Mouse (Mus musculus) MEL (cell line): ENCODE results near the gene Dapp1. TPM values are rescaled to one million over a fixed set of nuclear protein-coding genes. Genes with fewer than 3 reads are reported as not detected.

Source experiments
- DNase-seq: peaks from one replicate; pipeline ENCODE4 v3.0.0; 2011; ENCODE audit warnings: low read depth, low spot score
- H3K27ac ChIP-seq: 2 replicates; pipeline ENCODE4 v1.5.1; 2012; ENCODE audit warnings: low read depth, mild to moderate bottlenecking, control low read depth, low read length, moderate library complexity; ENCODE audit not compliant: control insufficient read depth
- H3K27me3 ChIP-seq, 2 experiments: fragments of 150-350 bp in 1 of 2; sonication (generic) in 1 of 2; 2 replicates each; pipeline ENCODE4 v1.6.1; 2012; ENCODE audit warnings: low read length in 2 of 2, mild to moderate bottlenecking in 2 of 2, improper control_type of control experiment in 1 of 2, moderate library complexity in 1 of 2; ENCODE audit not compliant: insufficient read depth in 2 of 2, control insufficient read depth in 1 of 2
- H3K36me3 ChIP-seq, 2 experiments: 2 replicates each; pipeline ENCODE4 v1.6.1; 2012 to 2014; ENCODE audit warnings: low read length in 2 of 2, improper control_type of control experiment in 1 of 2, inconsistent platforms in 1 of 2, mild to moderate bottlenecking in 1 of 2; ENCODE audit not compliant: insufficient read depth in 2 of 2, control insufficient read depth in 1 of 2
- H3K4me1 ChIP-seq, 2 experiments: fragments of 150-350 bp in 1 of 2; sonication (generic) in 1 of 2; 2 replicates each; pipeline ENCODE4 v1.6.1; 2012; ENCODE audit warnings: low read length in 2 of 2, improper control_type of control experiment in 1 of 2, mild to moderate bottlenecking in 1 of 2; ENCODE audit not compliant: insufficient read depth in 2 of 2, control insufficient read depth in 1 of 2
- H3K4me3 ChIP-seq, 2 experiments: fragments of 150-350 bp in 1 of 2; sonication (generic) in 1 of 2; 2 replicates each; pipeline ENCODE4 v1.5.1; 2012; ENCODE audit warnings: low read depth in 2 of 2, low read length in 2 of 2, mild to moderate bottlenecking in 2 of 2, moderate library complexity in 2 of 2, control low read depth in 1 of 2, improper control_type of control experiment in 1 of 2; ENCODE audit not compliant: control insufficient read depth in 1 of 2, insufficient read depth in 1 of 2
- H3K79me2 ChIP-seq: 2 replicates; pipeline ENCODE4 v1.6.1; 2012; ENCODE audit warnings: mild to moderate bottlenecking, low read length, moderate library complexity; ENCODE audit not compliant: control insufficient read depth, poor library complexity, insufficient read depth
- H3K9ac ChIP-seq: 2 replicates; pipeline ENCODE4 v1.6.1; 2012; ENCODE audit warnings: low read depth, mild to moderate bottlenecking, control low read depth, low read length, moderate library complexity; ENCODE audit not compliant: control insufficient read depth, poor library complexity, severe bottlenecking
- H3K9me3 ChIP-seq: fragments of 150-350 bp; sonication (generic); replicated peaks from 2 replicates; pipeline ENCODE4 v1.6.1; 2012; ENCODE audit warnings: mild to moderate bottlenecking, low read length, improper control_type of control experiment, moderate library complexity; ENCODE audit not compliant: insufficient read depth
- CHD1 ChIP-seq: IDR thresholded peaks from 2 replicates; pipeline ENCODE4 v1.6.1; 2012; ENCODE audit warnings: low read depth, mild to moderate bottlenecking, inconsistent platforms, low read length, improper control_type of control experiment
- CTCF ChIP-seq, 3 experiments: IDR thresholded peaks in 2 of 3; conservative IDR thresholded peaks in 1 of 3; 2 replicates each; pipeline ENCODE4 v1.5.1; 2011 to 2012; ENCODE audit warnings: low read length in 3 of 3, low read depth in 2 of 3, mild to moderate bottlenecking in 2 of 3, improper control_type of control experiment in 1 of 3, inconsistent platforms in 1 of 3, mixed read lengths in 1 of 3, moderate library complexity in 1 of 3; ENCODE audit not compliant: control insufficient read depth in 1 of 3, insufficient read depth in 1 of 3, poor library complexity in 1 of 3, severe bottlenecking in 1 of 3
- ETS1 ChIP-seq: IDR thresholded peaks from 2 replicates; pipeline ENCODE4 v1.6.1; 2012; ENCODE audit warnings: low read depth, mild to moderate bottlenecking, inconsistent platforms, low read length, improper control_type of control experiment, moderate library complexity
- GABPA ChIP-seq: IDR thresholded peaks from 2 replicates; pipeline ENCODE4 v1.6.1; 2012; ENCODE audit warnings: low read depth, mild to moderate bottlenecking, inconsistent platforms, low read length, improper control_type of control experiment, moderate library complexity
- HCFC1 ChIP-seq: IDR thresholded peaks from 2 replicates; pipeline ENCODE4 v1.6.1; 2012; ENCODE audit warnings: low read depth, mild to moderate bottlenecking, inconsistent platforms, low read length, improper control_type of control experiment, moderate library complexity
- JUND ChIP-seq: IDR thresholded peaks from 2 replicates; pipeline ENCODE4 v1.6.1; 2011; ENCODE audit warnings: low read depth, mild to moderate bottlenecking, improper control_type of control experiment, low read length
- MAFK ChIP-seq: IDR thresholded peaks from 2 replicates; pipeline ENCODE4 v1.6.1; 2011; ENCODE audit warnings: low read depth, mild to moderate bottlenecking, low read length, improper control_type of control experiment, borderline replicate concordance
- MAX ChIP-seq: IDR thresholded peaks from 2 replicates; pipeline ENCODE4 v1.6.1; 2011; ENCODE audit warnings: low read length, improper control_type of control experiment
- MAZ ChIP-seq: IDR thresholded peaks from 2 replicates; pipeline ENCODE4 v1.6.1; 2012; ENCODE audit warnings: low read depth, mild to moderate bottlenecking, inconsistent platforms, low read length, improper control_type of control experiment
- MXI1 ChIP-seq: IDR thresholded peaks from 2 replicates; pipeline ENCODE4 v1.6.1; 2011; ENCODE audit warnings: mild to moderate bottlenecking, low read depth, low read length, improper control_type of control experiment
- MYC ChIP-seq: IDR thresholded peaks from 2 replicates; pipeline ENCODE4 v1.6.1; 2011; ENCODE audit warnings: low read depth, mild to moderate bottlenecking, low read length, improper control_type of control experiment, moderate library complexity
- NELFE ChIP-seq: IDR thresholded peaks from 2 replicates; pipeline ENCODE4 v1.6.1; 2011; ENCODE audit warnings: low read depth, low read length, improper control_type of control experiment
- RAD21 ChIP-seq: IDR thresholded peaks from 2 replicates; pipeline ENCODE4 v1.6.1; 2011; ENCODE audit warnings: mild to moderate bottlenecking, low read depth, low read length, improper control_type of control experiment
- RCOR1 ChIP-seq: IDR thresholded peaks from 2 replicates; pipeline ENCODE4 v1.6.1; 2012; ENCODE audit warnings: low read depth, mild to moderate bottlenecking, inconsistent platforms, low read length, improper control_type of control experiment
- SIN3A ChIP-seq: IDR thresholded peaks from 2 replicates; pipeline ENCODE4 v1.6.1; 2012; ENCODE audit warnings: low read length, improper control_type of control experiment, inconsistent platforms
- SMC3 ChIP-seq: IDR thresholded peaks from 2 replicates; pipeline ENCODE4 v1.6.1; 2011; ENCODE audit warnings: low read depth, low read length, improper control_type of control experiment
- TBP ChIP-seq: IDR thresholded peaks from 2 replicates; pipeline ENCODE4 v1.8.0; 2011; ENCODE audit warnings: low read depth, low read length, improper control_type of control experiment
- UBTF ChIP-seq: IDR thresholded peaks from 2 replicates; pipeline ENCODE4 v1.6.1; 2012; ENCODE audit warnings: low read depth, mild to moderate bottlenecking, inconsistent platforms, low read length, improper control_type of control experiment, moderate library complexity, borderline replicate concordance; ENCODE audit not compliant: insufficient read depth
- USF1 ChIP-seq: IDR thresholded peaks from 2 replicates; pipeline ENCODE4 v1.6.1; 2014; ENCODE audit warnings: low read depth, mild to moderate bottlenecking, inconsistent platforms, low read length, improper control_type of control experiment, moderate library complexity
- ZC3H11A ChIP-seq: IDR thresholded peaks from 2 replicates; pipeline ENCODE4 v1.6.1; 2012; ENCODE audit warnings: low read depth, mild to moderate bottlenecking, inconsistent platforms, low read length, improper control_type of control experiment
- ZKSCAN1 ChIP-seq: IDR thresholded peaks from 2 replicates; pipeline ENCODE4 v1.6.1; 2012; ENCODE audit warnings: low read depth, mild to moderate bottlenecking, inconsistent platforms, low read length, improper control_type of control experiment, moderate library complexity
- polyA plus RNA-seq, 2 experiments: library from polyadenylated mRNA; stranded (reverse) in 1 of 2; unstranded in 1 of 2; fragments of >175 nt in 1 of 2; fragments of >200 nt in 1 of 2; gene quantifications; 2 replicates each; pipeline versions ENCODE4 v1.2.1 to v1.2.4; 2012; ENCODE audit warnings: low replicate concordance in 2 of 2, low read depth in 1 of 2; ENCODE audit not compliant: insufficient read length in 2 of 2, insufficient read depth in 1 of 2, missing spikeins in 1 of 2
- total RNA-seq: library from RNA; depleted of rRNA; stranded (reverse); fragments of 300-350 nt; gene quantifications from 2 replicates; pipeline ENCODE4 v1.2.3, GENCODE M21; 2012

The Dapp1 gene
- total and polyA plus RNA-seq, 3 experiments: 45.7 to 91.5 (median 67.3) TPM

DNA sequence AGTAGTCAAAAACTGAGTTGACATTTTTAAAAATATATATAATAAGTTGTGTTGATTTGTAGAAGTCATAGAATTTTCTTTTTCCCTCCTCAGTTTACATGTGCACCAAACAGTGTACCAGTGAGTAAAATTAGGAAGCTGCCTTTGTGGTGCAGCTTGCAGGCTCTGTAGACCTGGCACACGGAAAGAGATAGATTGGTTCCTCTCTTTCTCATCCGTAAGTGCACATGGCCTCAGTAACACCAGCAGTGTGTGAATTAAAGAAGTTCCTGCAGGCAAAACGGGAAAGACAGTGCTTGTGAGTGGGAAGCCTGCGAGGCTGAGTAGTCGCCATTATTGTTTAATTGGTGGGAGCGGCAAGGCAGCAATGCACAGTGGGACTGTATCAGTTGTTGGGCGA, 5.9 kb downstream of the Dapp1 start:
- H3K27me3 ChIP-seq: no peaks in the 10 kb centered on the region
- H3K79me2 ChIP-seq: peaks cover 72% of the 10 kb centered on the region
- DNase-seq: peak; percentile 68
- peaks cover 46 to 66% of the 10 kb centered on the region in 2 experiments for H3K4me1 ChIP-seq
- H3K9me3 ChIP-seq: no peaks in the 10 kb centered on the region
- no peak overlapping the region for H3K4me3 ChIP-seq
- TF ChIP-seq RCOR1 (no peak), MYC (peak; percentile 76; the same call in 1 of the 2 replicates), JUND (no peak), TBP (no peak), MAX (peak; percentile 76), SIN3A (peak; percentile 52; the same call in 1 of the 2 replicates), CHD1 (peak; percentile 80; the same call in 1 of the 2 replicates), MXI1 (peak; percentile 81), USF1 (no peak), RAD21 (no peak), NELFE (no peak), MAFK (no peak), ZKSCAN1 (no peak), ETS1 (peak; percentile 31; the same call in 1 of the 2 replicates), ZC3H11A (no peak)
- H3K36me3 ChIP-seq: peaks cover 9 to 78% of the 10 kb centered on the region in 2 experiments
- peak overlapping the region; percentile 4; the same call in 1 of the 2 replicates for H3K9ac ChIP-seq
- H3K27ac ChIP-seq: peak overlapping the region; percentile 45

DNA sequence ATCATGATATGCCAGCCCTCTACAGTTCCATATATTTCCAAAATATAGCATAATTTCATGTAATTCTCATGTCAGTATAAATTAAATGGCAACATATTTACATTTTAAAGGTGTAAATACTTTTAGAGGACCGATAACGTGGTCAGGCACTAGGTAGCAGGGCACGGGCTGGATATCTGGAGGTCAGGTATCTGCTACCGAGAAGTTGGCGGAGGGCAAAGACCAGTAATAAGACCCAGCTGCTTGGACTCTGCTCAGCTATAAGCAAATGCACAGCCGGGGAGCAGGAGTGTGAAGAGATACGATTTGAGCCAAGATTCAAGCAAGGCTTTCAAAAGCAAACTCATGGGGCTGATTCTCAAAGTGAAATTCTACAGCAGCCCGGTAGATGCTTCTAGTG, 7.0 kb downstream of the Dapp1 start:
- Histone ChIP-seq H3K36me3 (peaks cover 13 to 84% of the 10 kb centered on the region in 2 experiments), H3K9me3 (no peaks in the 10 kb centered on the region), H3K27ac (peak overlapping the region; percentile 45), H3K27me3 (no peaks in the 10 kb centered on the region), H3K9ac (no peak overlapping the region; the same call in 1 of the 2 replicates), H3K4me3 (no peak overlapping the region), H3K79me2 (peaks cover 68% of the 10 kb centered on the region), H3K4me1 (peaks cover 55 to 74% of the 10 kb centered on the region in 2 experiments)
- DNase-seq: no peak
- no peak for TF ChIP-seq SMC3
- no peak for TF ChIP-seq ZKSCAN1
- no peak for TF ChIP-seq CHD1
- TF ChIP-seq NELFE: no peak
- TF ChIP-seq CTCF (IDR thresholded peaks at IDR 0.05 in 2 of 3, conservative IDR thresholded peaks at IDR 0.05 in 1 of 3; ENCODE audit: control insufficient read depth in 1 of 3, insufficient read depth in 1 of 3, low read depth in 2 of 3, low read length in 3 of 3, poor library complexity in 1 of 3, severe bottlenecking in 1 of 3): no peak
- TF ChIP-seq MAZ: no peak
- TF ChIP-seq GABPA: no peak
- TF ChIP-seq HCFC1: no peak
- TF ChIP-seq UBTF: no peak
- TF ChIP-seq ETS1: no peak
- TF ChIP-seq USF1: no peak
